Mouse (Mus musculus) embryonic facial prominence, embryonic 15.5 days (tissue): ENCODE results near the gene Gm49388. TPM values are rescaled to one million over a fixed set of nuclear protein-coding genes. Genes with fewer than 3 reads are reported as not detected.
"Not testable (repeated sequence)": the region's sequence is repeated elsewhere in the genome, so short reads cannot be mapped to it uniquely, and the experiment has no call there.

Experiments used
- ATAC-seq: fragments of 200-750 bp; cut with Nextera tagmentation; 2 replicates; pipeline ENCODE4 v1.8.0; 2017; ENCODE audit warnings: low read depth, moderate TSS enrichment; ENCODE audit not compliant: insufficient number of reproducible peaks, low FRiP score, low TSS enrichment
- H3K27ac ChIP-seq: fragments of 300-500 bp; sonication (generic); replicated peaks from 2 replicates; pipeline ENCODE4 v1.5.1; 2015; ENCODE audit warnings: mild to moderate bottlenecking, inconsistent platforms
- H3K27me3 ChIP-seq: fragments of 300-500 bp; sonication (generic); 2 replicates; pipeline ENCODE4 v1.6.1; 2015; ENCODE audit warnings: inconsistent platforms
- H3K36me3 ChIP-seq: fragments of 300-500 bp; sonication (generic); 2 replicates; pipeline ENCODE4 v1.6.1; 2015; ENCODE audit warnings: mild to moderate bottlenecking, inconsistent platforms
- H3K4me1 ChIP-seq: fragments of 300-500 bp; sonication (generic); 2 replicates; pipeline ENCODE4 v1.6.1; 2015; ENCODE audit warnings: inconsistent platforms
- H3K4me2 ChIP-seq: fragments of 300-500 bp; sonication (generic); replicated peaks from 2 replicates; pipeline ENCODE4 v1.6.1; 2015; ENCODE audit warnings: mild to moderate bottlenecking, inconsistent platforms
- H3K4me3 ChIP-seq: fragments of 300-500 bp; sonication (generic); replicated peaks from 2 replicates; pipeline ENCODE4 v1.5.1; 2015; ENCODE audit warnings: mild to moderate bottlenecking, inconsistent platforms
- H3K9ac ChIP-seq: fragments of 300-500 bp; sonication (generic); 2 replicates; pipeline ENCODE4 v1.6.1; 2015; ENCODE audit warnings: inconsistent platforms
- H3K9me3 ChIP-seq: fragments of 300-500 bp; sonication (generic); replicated peaks from 2 replicates; pipeline ENCODE4 v1.6.1; 2016; ENCODE audit warnings: inconsistent platforms
- WGBS: fragments of 180-500 bp; shearing (Covaris S2); methylation state at CpG from one replicate; pipeline ENCODE4 v1.1.7; 2015; 5-methylcytosine and 5-hydroxymethylcytosine counted together
- polyA plus RNA-seq: library from polyadenylated mRNA; unstranded; fragments of >200 nt; fragmentation: Nextera tagmentation; extraction: Ambion mirVana; gene quantifications from 2 replicates; pipeline ENCODE4 v1.2.1, GENCODE M21; 2015

Gm49388 gene
- polyA plus RNA-seq, 1 experiment from 2014 or later, result not detected

- Histone ChIP-seq H3K36me3 (peaks cover 38% of the 10 kb centered on the region), H3K9me3 (no peaks in the 10 kb centered on the region), H3K27ac (peak overlapping the region; percentile 95), H3K9ac (peak overlapping the region; percentile 93), H3K4me1 (peaks cover 38% of the 10 kb centered on the region), H3K4me3 (peak overlapping the region; percentile 79), H3K27me3 (no peaks in the 10 kb centered on the region), H3K4me2 (peak overlapping the region; percentile 89)
- ATAC-seq, result peak; percentile 93
- under 1% methylated on average over 16 of the region's 16 CpGs for WGBS
Observed at GRCm38 (mm10) chr7:127768997-127769593, 16.3 kb upstream of the Gm49388 start.

- WGBS, result 0% methylated on average over 24 of the region's 24 CpGs
- ATAC-seq, result peak; percentile 83
Observed at GRCm38 (mm10) chr7:127769651-127770038, 15.8 kb upstream of the Gm49388 start, which contains the start of gene Orai3. TSS of gene Orai3 (plus strand) at chr7:127769815.

GRCm38 (mm10) chr7:127770039-127770905, 15.1 kb upstream of the Gm49388 start:
- peaks cover 40% of the 10 kb centered on the region for H3K4me1 ChIP-seq
- ATAC-seq, result no peak; the same call in 1 of the 2 replicates
- no peaks in the 10 kb centered on the region for H3K9me3 ChIP-seq
- peak overlapping the region; percentile 95 for H3K27ac ChIP-seq
- peaks cover 26% of the 10 kb centered on the region for H3K36me3 ChIP-seq
- peak overlapping the region; percentile 93 for H3K9ac ChIP-seq
- peak overlapping the region; percentile 79 for H3K4me3 ChIP-seq
- 1% methylated on average over 27 of the region's 27 CpGs for WGBS
- H3K27me3 ChIP-seq, result no peaks in the 10 kb centered on the region
- peak overlapping the region; percentile 89 for H3K4me2 ChIP-seq

More at GRCm38 (mm10) chr7:127769651-127770038, 15.8 kb upstream of the Gm49388 start, which contains the start of gene Orai3:
- Histone ChIP-seq H3K4me2 (peak within 1 kb of the TSS; percentile 89), H3K27ac (peak within 1 kb of the TSS; percentile 95), H3K4me3 (peak within 1 kb of the TSS; percentile 79), H3K9me3 (no peaks in the 10 kb centered on the region), H3K9ac (peak within 1 kb of the TSS; percentile 93), H3K27me3 (no peaks in the 10 kb centered on the region), H3K36me3 (peaks cover 32% of the 10 kb centered on the region), H3K4me1 (peaks cover 40% of the 10 kb centered on the region)

- ATAC-seq, result no peak
- Histone ChIP-seq H3K4me3 (peak overlapping the region; percentile 79), H3K9ac (0 out of 2 replicates have a peak overlapping the region, but pooled peaks have one; percentile 15), H3K27me3 (no peaks in the 10 kb centered on the region), H3K9me3 (no peaks in the 10 kb centered on the region), H3K4me1 (peaks cover 44% of the 10 kb centered on the region), H3K27ac (peak overlapping the region; percentile 95; the same call in 1 of the 2 replicates), H3K36me3 (peaks cover 16% of the 10 kb centered on the region), H3K4me2 (peak overlapping the region; percentile 89)
- WGBS, result 62% methylated on average over 5 of the region's 5 CpGs
Observed at GRCm38 (mm10) chr7:127771262-127771661, 14.1 kb upstream of the Gm49388 start.

- WGBS, result 61% methylated on average over 3 of the region's 3 CpGs
- Histone ChIP-seq H3K4me2 (no peak overlapping the region), H3K4me3 (no peak overlapping the region), H3K36me3 (peaks cover 11% of the 10 kb centered on the region), H3K27me3 (no peaks in the 10 kb centered on the region), H3K27ac (0 out of 2 replicates have a peak overlapping the region, but pooled peaks have one; percentile 17), H3K9me3 (no peaks in the 10 kb centered on the region), H3K4me1 (peaks cover 44% of the 10 kb centered on the region), H3K9ac (no peak overlapping the region)
- no peak for ATAC-seq
Observed at GRCm38 (mm10) chr7:127772080-127772479, 13.3 kb upstream of the Gm49388 start.

- no peak for ATAC-seq
- Histone ChIP-seq H3K4me2 (no peak overlapping the region), H3K9me3 (no peaks in the 10 kb centered on the region), H3K27ac (no peak overlapping the region), H3K4me1 (peaks cover 44% of the 10 kb centered on the region), H3K36me3 (peaks cover 6% of the 10 kb centered on the region), H3K9ac (no peak overlapping the region), H3K27me3 (no peaks in the 10 kb centered on the region), H3K4me3 (no peak overlapping the region)
- WGBS, result 85% methylated on average over 1 of the region's 1 CpGs
Observed at GRCm38 (mm10) chr7:127772557-127772956, 12.9 kb upstream of the Gm49388 start.

GRCm38 (mm10) chr7:127773664-127774384, 11.6 kb upstream of the Gm49388 start:
- no peaks in the 10 kb centered on the region for H3K9me3 ChIP-seq
- no peak overlapping the region for H3K27ac ChIP-seq
- WGBS, result 39% methylated on average over 9 of the region's 9 CpGs
- H3K36me3 ChIP-seq, result 0 out of 2 replicates have a peak, but pooled peaks cover under 1% of the 10 kb centered on the region
- ATAC-seq, result no peak
- H3K4me3 ChIP-seq, result no peak overlapping the region
- peaks cover 42% of the 10 kb centered on the region for H3K4me1 ChIP-seq
- no peak overlapping the region for H3K9ac ChIP-seq
- no peaks in the 10 kb centered on the region for H3K27me3 ChIP-seq
- no peak overlapping the region for H3K4me2 ChIP-seq

- WGBS, result 69% methylated on average over 7 of the region's 7 CpGs
- Histone ChIP-seq H3K27ac (peak overlapping the region; percentile 99; the same call in 1 of the 2 replicates), H3K4me1 (peaks cover 32% of the 10 kb centered on the region), H3K4me2 (peak overlapping the region; percentile 79), H3K36me3 (peaks cover 19% of the 10 kb centered on the region), H3K9ac (peak overlapping the region; percentile 83; the same call in 1 of the 2 replicates), H3K4me3 (peak overlapping the region; percentile 87)
- H3K9me3 ChIP-seq, ATAC-seq, H3K27me3 ChIP-seq: not testable (repeated sequence)
Observed at GRCm38 (mm10) chr7:127775837-127776236, 9.6 kb upstream of the Gm49388 start.

GRCm38 (mm10) chr7:127776426-127776825, 9.0 kb upstream of the Gm49388 start, which contains the start of gene Setd1a:
TSS of gene Setd1a (plus strand) at chr7:127776670.
- Histone ChIP-seq H3K27me3 (no peaks in the 10 kb centered on the region), H3K4me2 (peak within 1 kb of the TSS; percentile 79), H3K36me3 (peaks cover 25% of the 10 kb centered on the region), H3K9me3 (no peaks in the 10 kb centered on the region), H3K4me1 (peaks cover 26% of the 10 kb centered on the region), H3K27ac (peak within 1 kb of the TSS; percentile 99), H3K9ac (peak within 1 kb of the TSS; percentile 83), H3K4me3 (peak within 1 kb of the TSS; percentile 87)
- ATAC-seq, result peak; percentile 78
- WGBS, result under 1% methylated on average over 23 of the region's 23 CpGs

- Histone ChIP-seq H3K4me1 (peaks cover 24% of the 10 kb centered on the region), H3K4me2 (peak overlapping the region; percentile 79), H3K4me3 (peak overlapping the region; percentile 87), H3K36me3 (peaks cover 31% of the 10 kb centered on the region), H3K9ac (peak overlapping the region; percentile 83), H3K27me3 (no peaks in the 10 kb centered on the region), H3K9me3 (no peaks in the 10 kb centered on the region), H3K27ac (peak overlapping the region; percentile 99)
- peak; percentile 90 for ATAC-seq
- under 1% methylated on average over 69 of the region's 70 CpGs for WGBS
Observed at GRCm38 (mm10) chr7:127776878-127777473, 8.4 kb upstream of the Gm49388 start.
